Mouse (Mus musculus): ENCODE measurements at regions not wholly inside any gene's neighbourhood (a gene's known extent, or its start where the extent isn't known, plus 50 kb on each side); places are given as distances from the start of the nearest gene placed in this dataset.

DNA sequence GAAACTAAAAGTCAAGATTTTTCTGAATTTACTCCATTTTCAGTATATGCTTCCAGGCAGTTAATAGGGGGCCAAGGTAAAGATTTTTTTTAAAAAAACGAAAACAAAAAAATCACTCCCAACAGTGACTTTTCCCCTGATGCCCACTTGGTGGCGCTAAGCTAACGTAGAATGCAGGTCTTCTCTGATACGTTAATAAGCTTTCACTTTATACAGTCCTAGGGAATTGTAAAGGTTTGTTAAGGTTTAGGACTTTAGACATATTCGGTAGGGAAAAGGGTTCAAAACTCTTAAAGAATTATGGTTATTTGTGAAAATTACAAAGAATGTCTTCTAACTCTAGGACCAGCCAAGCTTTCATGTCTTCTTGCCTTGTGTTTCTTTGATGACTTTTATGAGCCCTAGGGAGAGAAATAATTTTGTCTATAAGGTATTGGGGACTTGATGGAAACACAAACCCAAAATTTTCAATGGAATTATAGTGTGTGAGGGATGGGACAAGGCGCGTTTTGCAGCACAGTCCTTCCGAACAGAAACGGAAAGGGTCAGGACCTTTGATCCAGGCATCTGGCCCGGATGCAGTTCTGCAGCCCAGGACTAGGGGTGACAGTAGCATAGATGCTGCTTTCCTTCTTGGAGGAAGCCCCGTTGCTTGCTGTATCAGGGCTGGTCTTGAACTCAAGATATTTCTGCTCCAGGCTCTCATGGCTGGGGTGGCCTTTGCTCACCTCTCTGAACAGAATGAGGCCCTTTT, 1677.1 kb downstream of the Car8 start:
- TF ChIP-seq CTCF (IDR thresholded peaks at IDR 0.05; ENCODE audit: low read depth, low read length), result no peak
- no peak for TF ChIP-seq POLR2A (IDR thresholded peaks at IDR 0.05; ENCODE audit: borderline replicate concordance, low read depth, low read length)

Data from bone marrow macrophage, adult 2 months (primary cell).